8 mouse cellular contexts compared by ENCODE assay signal in the genomic region with DNA sequence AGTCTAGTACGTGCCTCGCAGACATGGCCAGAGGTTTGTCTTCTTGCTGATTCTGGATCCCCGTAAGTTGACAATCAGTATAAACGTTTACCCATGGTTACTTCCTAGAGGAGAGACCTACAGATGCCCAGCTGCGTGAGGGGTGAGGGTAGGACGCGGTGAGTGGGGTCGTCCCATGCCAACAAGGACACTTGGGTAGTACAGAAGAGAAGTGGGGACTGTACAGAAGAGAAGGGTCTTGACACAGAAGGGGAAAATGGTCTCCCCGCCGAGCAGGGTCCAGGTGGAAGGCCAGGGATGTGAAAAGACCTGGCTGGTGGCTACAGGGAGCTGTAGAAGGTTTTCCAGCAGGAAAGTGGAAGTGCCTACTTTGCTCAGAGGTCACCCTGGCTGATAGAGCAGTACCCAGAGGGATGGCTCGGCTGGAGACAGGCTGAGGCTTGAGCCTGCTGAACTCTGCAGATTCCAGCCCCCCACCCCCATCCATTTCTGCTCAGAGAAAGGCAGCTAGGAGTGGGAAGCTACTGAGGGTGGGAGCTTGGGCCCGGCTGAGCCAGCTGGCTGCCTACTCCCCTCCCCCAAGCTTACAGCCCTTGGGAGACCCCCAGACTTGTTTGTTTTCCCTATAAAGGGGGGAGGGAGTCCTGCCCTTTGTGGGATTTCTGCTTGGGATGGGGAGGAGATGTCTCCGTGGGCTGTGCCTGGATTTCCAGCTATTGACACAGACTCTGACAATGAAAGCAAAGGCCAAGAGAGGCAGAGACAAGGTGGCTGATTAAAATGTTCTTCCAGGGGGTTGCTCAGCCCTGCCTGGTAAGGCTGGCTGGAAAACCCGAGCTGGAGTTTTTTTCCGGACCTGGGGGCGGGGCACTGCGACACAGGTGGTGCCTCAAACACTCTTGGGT. TPM values are rescaled to one million over a fixed set of nuclear protein-coding genes. Genes with fewer than 3 reads are reported as not detected.
DNase-seq lines count a peak whose midpoint lies in the region; ATAC-seq and TF ChIP-seq lines count a peak whose summit lies in the region.

No protein-coding gene starts in this region.

- peaks cover 15% of the 10 kb centered on the region for H3K4me1 ChIP-seq in lung, embryonic 14.5 days (ENCODE audit: insufficient read depth)
- no peaks in the 10 kb centered on the region for H3K4me1 ChIP-seq in lung, adult 2 months (ENCODE audit: control insufficient read depth, insufficient read depth, low read length)
- H3K4me1 ChIP-seq in embryonic facial prominence, embryonic 15.5 days, result peaks cover 24% of the 10 kb centered on the region
- peaks cover 7% of the 10 kb centered on the region for H3K4me1 ChIP-seq in intestine, embryonic 16.5 days (ENCODE audit: control insufficient read depth, insufficient read depth, low read length)
- H3K4me1 ChIP-seq in midbrain, embryonic 12.5 days, result peaks cover 48% of the 10 kb centered on the region

- peaks cover 9% of the 10 kb centered on the region; the same call in 1 of the 2 replicates for H3K27me3 ChIP-seq in lung, embryonic 14.5 days (ENCODE audit: insufficient read depth, low read length)
- peaks cover 19% of the 10 kb centered on the region for H3K27me3 ChIP-seq in embryonic facial prominence, embryonic 15.5 days
- H3K27me3 ChIP-seq in intestine, embryonic 16.5 days (replicated peaks; ENCODE audit: control insufficient read depth, insufficient read depth, low read length), result no peaks in the 10 kb centered on the region; the same call in 1 of the 2 replicates
- peaks cover 48% of the 10 kb centered on the region for H3K27me3 ChIP-seq in midbrain, embryonic 12.5 days

- peaks cover 6% of the 10 kb centered on the region; the same call in 1 of the 2 replicates for H3K9me3 ChIP-seq in lung, embryonic 14.5 days (ENCODE audit: low read depth, low read length)
- H3K9me3 ChIP-seq in embryonic facial prominence, embryonic 15.5 days (replicated peaks), result no peaks in the 10 kb centered on the region
- no peaks in the 10 kb centered on the region for H3K9me3 ChIP-seq in intestine, embryonic 16.5 days (ENCODE audit: control insufficient read depth, low read length)
- 0 out of 2 replicates have a peak, but pooled peaks cover 4% of the 10 kb centered on the region for H3K9me3 ChIP-seq in midbrain, embryonic 12.5 days

- H3K27ac ChIP-seq in lung, embryonic 14.5 days (ENCODE audit: low read depth), result no peak overlapping the region
- no peak overlapping the region; the same call in 1 of the 2 replicates for H3K27ac ChIP-seq in embryonic facial prominence, embryonic 15.5 days (replicated peaks)
- H3K27ac ChIP-seq in intestine, embryonic 16.5 days (ENCODE audit: low read length), result no peak overlapping the region
- H3K27ac ChIP-seq in midbrain, embryonic 12.5 days (replicated peaks), result peak overlapping the region; percentile 72

- no peak overlapping the region for H3K9ac ChIP-seq in lung, embryonic 14.5 days
- no peak overlapping the region for H3K9ac ChIP-seq in embryonic facial prominence, embryonic 15.5 days
- H3K9ac ChIP-seq in intestine, embryonic 16.5 days (ENCODE audit: low read depth, low read length), result 0 out of 2 replicates have a peak overlapping the region, but pooled peaks have one; percentile 2
- H3K9ac ChIP-seq in midbrain, embryonic 12.5 days (replicated peaks), result no peak overlapping the region

- no peak overlapping the region for H3K4me3 ChIP-seq in lung, embryonic 14.5 days (ENCODE audit: low read depth, low read length)
- no peak overlapping the region for H3K4me3 ChIP-seq in lung, adult 2 months (replicated peaks; ENCODE audit: extremely low read depth, low read depth, low read length)
- no peak overlapping the region for H3K4me3 ChIP-seq in embryonic facial prominence, embryonic 15.5 days (replicated peaks)
- H3K4me3 ChIP-seq in intestine, embryonic 16.5 days (ENCODE audit: low read length), result no peak overlapping the region
- no peak overlapping the region for H3K4me3 ChIP-seq in midbrain, embryonic 12.5 days

- TF ChIP-seq CTCF in lung, embryonic 14.5 days (IDR thresholded peaks at IDR 0.05; ENCODE audit: low read depth), result no peak
- TF ChIP-seq CTCF in lung, adult 2 months (IDR thresholded peaks at IDR 0.05; ENCODE audit: insufficient read depth, low read length), result no peak

- WGBS in lung, embryonic 14.5 days, result 19% methylated on average over 17 of the region's 17 CpGs
- WGBS in lung, adult 2 months, result 55% methylated on average over 17 of the region's 17 CpGs
- WGBS in embryonic facial prominence, embryonic 15.5 days, result 30% methylated on average over 17 of the region's 17 CpGs
- WGBS in intestine, embryonic 16.5 days, result 29% methylated on average over 17 of the region's 17 CpGs
- WGBS in midbrain, embryonic 12.5 days, result 16% methylated on average over 17 of the region's 17 CpGs

- DNase-seq in lung, embryonic 14.5 days, result peak; percentile 81
- DNase-seq in lung, adult 2 months, result no peak
- no peak for DNase-seq in frontal cortex, adult 2 months (ENCODE audit: extremely low spot score in 1 of 2, low spot score in 1 of 2)
- DNase-seq in spleen, postnatal 14 days (ENCODE audit: low spot score in 2 of 2), result no peak
- DNase-seq in gastrocnemius, adult 18-20 months (ENCODE audit: low spot score), result no peak

- ATAC-seq in lung, embryonic 14.5 days (ENCODE audit: insufficient read depth), result peak; percentile 87
- ATAC-seq in embryonic facial prominence, embryonic 15.5 days (ENCODE audit: insufficient number of reproducible peaks, low FRiP score, low TSS enrichment, low read depth), result peak; percentile 76
- ATAC-seq in intestine, embryonic 16.5 days, result peak; percentile 86
- ATAC-seq in midbrain, embryonic 12.5 days (ENCODE audit: low FRiP score, low read depth), result peak; percentile 97

- H3K36me3 ChIP-seq in lung, embryonic 14.5 days (ENCODE audit: insufficient read depth), result no peaks in the 10 kb centered on the region
- no peaks in the 10 kb centered on the region for H3K36me3 ChIP-seq in embryonic facial prominence, embryonic 15.5 days
- no peaks in the 10 kb centered on the region for H3K36me3 ChIP-seq in intestine, embryonic 16.5 days (ENCODE audit: control insufficient read depth, insufficient read depth, low read length)
- H3K36me3 ChIP-seq in midbrain, embryonic 12.5 days, result no peaks in the 10 kb centered on the region

- no peak for TF ChIP-seq POLR2A in lung, adult 2 months (IDR thresholded peaks at IDR 0.05; ENCODE audit: borderline replicate concordance, extremely low read depth, low read depth, low read length)

- peak overlapping the region; percentile 50 for H3K4me2 ChIP-seq in lung, embryonic 14.5 days
- H3K4me2 ChIP-seq in embryonic facial prominence, embryonic 15.5 days (replicated peaks), result peak overlapping the region; percentile 19
- peak overlapping the region; percentile 0; the same call in 1 of the 2 replicates for H3K4me2 ChIP-seq in intestine, embryonic 16.5 days (ENCODE audit: low read depth, low read length)
- peak overlapping the region; percentile 25 for H3K4me2 ChIP-seq in midbrain, embryonic 12.5 days (replicated peaks)

RNA-seq across cellular contexts. Expression of a gene that starts 11.2 kb away (rescaled TPM):
- polyA plus RNA-seq in lung, embryonic 14.5 days (2014; fragmentation: Nextera tagmentation; extraction: Ambion mirVana), result 28.7 and 32.5 TPM in 2 replicates
- polyA plus RNA-seq in lung, adult 2 months (2012; rRNA removed), result 55.1 and 59.1 TPM in 2 replicates
- polyA plus RNA-seq in embryonic facial prominence, embryonic 15.5 days (2015; fragmentation: Nextera tagmentation; extraction: Ambion mirVana), result 35.3 and 36.0 TPM in 2 replicates
- polyA plus RNA-seq in intestine, embryonic 16.5 days (2015; fragmentation: Nextera tagmentation; extraction: Ambion mirVana), result 15.9 and 18.8 TPM in 2 replicates
- polyA plus RNA-seq in midbrain, embryonic 12.5 days (2016; fragmentation: Nextera tagmentation; extraction: Ambion mirVana), result 65.9 and 71.9 TPM in 2 replicates
- polyA plus RNA-seq in frontal cortex, adult 2 months (2012; rRNA removed), result 48.1 and 53.7 TPM in 2 replicates
- total RNA-seq in gastrocnemius, adult 18-20 months (2021), result 1 to 10 TPM; 7.1 TPM

Comparison
In these comparisons a context has a peak if more than half of its experiments do, and no peak if none do; other contexts are left out.
1. H3K4me2 ChIP-seq: peak in every context shown above with its lines; median percentile 50 in lung, embryonic 14.5 days; 25 in midbrain, embryonic 12.5 days; 19 in embryonic facial prominence, embryonic 15.5 days; 0 in intestine, embryonic 16.5 days.